Mouse (Mus musculus): Measurements from ENCODE around the gene Igsf9.

GRCm38 (mm10) chr1:172440521-172440920 lies 41.1 kb upstream of the Igsf9 start:
- TF ChIP-seq ZC3H11A (IDR thresholded peaks at IDR 0.05; ENCODE audit: borderline replicate concordance, low read depth, low read length) (no peak), MAFK (IDR thresholded peaks at IDR 0.05; ENCODE audit: insufficient read depth, low read depth, low read length) (no peak), CHD2 (IDR thresholded peaks at IDR 0.05; ENCODE audit: low read depth, low read length) (no peak), HCFC1 (IDR thresholded peaks at IDR 0.05; ENCODE audit: borderline replicate concordance, insufficient read depth, low read length) (no peak), ZNF384 (IDR thresholded peaks at IDR 0.05; ENCODE audit: low read depth, low read length) (no peak)

All from ES-E14 (cell line).